Mouse (Mus musculus) kidney, postnatal 36 days (tissue): ENCODE data around the gene Gm49405.

Experiments
- DNase-seq, 2 experiments: peaks; one replicate each; pipeline ENCODE4 v3.0.0; 2021 to 2022; ENCODE audit warnings: mixed read lengths in 2 of 2

Gene Gm49405

GRCm38 (mm10) chr19:3988066-3988465 lies 12.4 kb upstream of the Gm49405 start:
- DNase-seq = peak in 1 of 2 experiments; percentile 64

DNA sequence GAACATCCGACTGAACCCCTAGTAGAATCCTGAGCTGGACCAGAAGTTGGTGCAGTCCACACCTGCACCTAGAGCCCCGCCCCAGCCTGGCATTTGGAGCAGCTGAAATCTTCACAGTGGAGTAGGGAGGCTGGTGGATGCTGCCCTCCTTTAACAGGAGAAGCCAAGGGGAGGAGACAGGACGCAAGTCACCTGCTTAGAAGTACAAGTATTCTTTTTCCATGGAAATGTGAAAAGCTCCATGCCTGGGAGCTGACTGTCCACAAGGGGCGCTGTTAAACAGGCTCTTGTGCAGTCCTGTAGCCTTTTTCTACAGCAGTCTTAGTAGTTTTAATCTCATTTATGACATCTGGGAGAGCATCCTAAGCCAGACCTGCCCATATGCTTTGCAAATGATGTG lies 11.7 kb upstream of the Gm49405 start:
- DNase-seq = peak in 1 of 2 experiments; percentile 48

DNA sequence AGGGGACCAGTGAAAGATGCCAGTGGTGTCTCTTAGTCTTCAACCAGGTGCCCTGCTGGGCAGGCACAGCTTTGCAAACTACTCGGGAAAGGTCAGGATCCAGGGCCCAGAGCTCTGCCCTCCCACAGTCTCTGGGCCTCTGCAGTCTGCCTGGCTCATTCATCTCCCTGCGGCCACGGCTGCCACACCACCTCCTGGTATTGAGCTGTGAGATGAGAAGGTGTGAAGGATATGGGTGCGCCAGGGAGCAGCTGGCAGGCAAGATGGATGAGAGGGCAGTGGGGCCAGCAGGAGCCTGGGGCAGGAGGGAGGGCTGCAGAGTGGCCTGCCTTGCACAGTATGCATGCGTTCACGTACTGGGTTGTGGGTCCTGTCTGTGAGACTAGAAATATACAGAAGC lies 9.6 kb upstream of the Gm49405 start:
- DNase-seq = no peak

DNA sequence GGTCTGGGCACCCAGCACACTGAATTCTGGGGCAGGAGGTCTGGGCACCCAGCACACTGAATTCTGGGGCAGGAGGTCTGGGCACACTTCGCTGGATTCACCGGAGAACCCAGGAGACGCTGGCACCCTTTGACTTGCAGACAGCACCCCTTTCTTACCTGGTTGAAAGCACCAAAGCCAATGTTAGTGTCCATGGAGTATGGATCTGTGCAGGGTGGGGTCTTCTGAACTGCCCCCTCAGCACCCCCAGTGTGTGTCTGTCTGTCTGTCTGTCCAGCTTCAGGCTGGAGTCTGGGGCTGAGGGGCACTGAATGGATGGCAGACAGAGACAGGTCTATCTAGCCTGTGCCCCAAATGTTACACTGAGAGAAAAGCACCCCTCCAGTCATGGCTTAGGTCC lies 8.9 kb upstream of the Gm49405 start:
- peak in 1 of 2 experiments; percentile 71 for DNase-seq

DNA sequence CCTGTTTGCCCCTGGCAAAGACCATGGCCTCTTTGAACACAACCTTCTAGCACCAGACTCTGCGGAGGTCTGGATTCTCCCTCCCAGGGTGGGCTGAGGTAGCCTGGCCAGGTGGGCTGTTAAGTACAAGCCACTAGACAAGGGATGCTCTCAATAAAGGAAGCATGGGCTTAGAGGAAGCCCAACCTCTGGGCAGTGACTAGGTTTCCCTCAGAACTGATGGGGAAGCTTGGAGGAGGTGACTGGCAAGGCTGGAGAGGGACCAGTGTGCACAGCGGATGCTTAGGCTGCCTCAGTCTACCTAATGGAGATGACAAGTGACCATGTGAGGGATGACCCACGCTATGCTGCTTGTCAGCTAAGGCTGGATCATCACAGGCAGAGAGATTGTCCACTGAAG lies 8.5 kb upstream of the Gm49405 start:
- DNase-seq = no peak

- DNase-seq = peak in 1 of 2 experiments; percentile 68
These were observed 8.0 kb upstream of the Gm49405 start, which contains the start of gene Tbx10 for GRCm38 (mm10) chr19:3992416-3992815. Gene Tbx10 (plus strand): TSS chr19:3992752.

DNA sequence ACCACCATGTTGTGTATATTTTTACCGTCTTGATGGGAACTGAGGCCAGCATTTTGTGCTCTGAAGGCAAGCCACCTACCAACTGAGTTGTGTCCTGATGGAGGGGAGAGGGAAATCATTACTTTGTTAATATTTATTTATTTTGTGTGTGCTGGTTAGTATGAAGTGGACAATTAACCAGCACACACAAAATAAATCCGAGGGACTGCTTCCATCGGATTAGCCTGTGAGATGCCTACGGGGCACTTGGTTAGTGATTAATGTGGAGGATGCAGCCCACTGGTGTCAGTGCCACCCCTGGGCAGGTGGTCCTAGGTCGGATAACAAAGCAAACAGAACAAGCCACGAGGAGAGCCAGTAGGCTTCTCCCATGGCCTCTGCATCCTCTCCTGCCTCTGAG lies 5.5 kb upstream of the Gm49405 start:
- no peak for DNase-seq

GRCm38 (mm10) chr19:3995505-3995904 lies 4.9 kb upstream of the Gm49405 start:
- DNase-seq = no peak

GRCm38 (mm10) chr19:3996106-3996505 lies 4.3 kb upstream of the Gm49405 start:
- DNase-seq = no peak

DNA sequence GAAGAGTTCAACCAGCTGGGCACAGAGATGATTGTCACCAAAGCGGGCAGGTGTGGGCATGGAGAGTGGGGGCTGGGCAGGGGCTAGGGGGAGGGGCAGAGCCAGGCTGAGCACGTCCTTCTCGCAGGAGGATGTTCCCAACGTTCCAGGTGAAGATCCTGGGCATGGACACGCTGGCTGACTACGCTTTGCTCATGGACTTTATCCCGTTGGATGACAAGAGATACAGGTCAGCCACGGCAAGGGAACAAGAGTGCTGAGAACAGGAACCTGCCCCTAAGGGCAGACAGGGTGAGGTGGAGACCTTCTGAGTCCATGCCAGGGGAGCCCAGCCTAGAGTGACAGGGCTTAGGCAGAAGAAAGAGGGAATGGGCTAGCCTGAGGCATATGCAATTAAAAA lies 3.7 kb upstream of the Gm49405 start:
- peak; percentile 59 to 66 for DNase-seq

DNA sequence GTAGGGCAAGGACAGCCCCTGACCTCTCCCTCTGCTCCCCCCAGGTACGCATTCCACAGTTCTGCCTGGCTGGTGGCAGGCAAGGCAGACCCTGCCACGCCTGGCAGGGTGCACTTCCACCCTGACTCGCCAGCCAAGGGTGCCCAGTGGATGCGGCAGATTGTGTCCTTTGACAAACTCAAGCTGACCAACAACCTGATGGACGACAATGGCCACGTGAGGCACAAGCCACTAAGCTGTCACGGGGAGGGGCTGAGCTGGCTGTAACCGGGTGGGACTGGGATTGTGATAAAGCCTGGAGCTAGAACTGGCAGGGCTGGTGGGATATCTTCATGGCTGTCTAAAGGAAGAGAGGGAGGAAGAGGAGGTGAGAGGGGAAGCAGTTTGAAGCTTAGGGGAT lies 3.2 kb upstream of the Gm49405 start:
- peak in 1 of 2 experiments; percentile 51 for DNase-seq

- no peak for DNase-seq
These were observed 2.1 kb upstream of the Gm49405 start for GRCm38 (mm10) chr19:3998335-3998734.

DNA sequence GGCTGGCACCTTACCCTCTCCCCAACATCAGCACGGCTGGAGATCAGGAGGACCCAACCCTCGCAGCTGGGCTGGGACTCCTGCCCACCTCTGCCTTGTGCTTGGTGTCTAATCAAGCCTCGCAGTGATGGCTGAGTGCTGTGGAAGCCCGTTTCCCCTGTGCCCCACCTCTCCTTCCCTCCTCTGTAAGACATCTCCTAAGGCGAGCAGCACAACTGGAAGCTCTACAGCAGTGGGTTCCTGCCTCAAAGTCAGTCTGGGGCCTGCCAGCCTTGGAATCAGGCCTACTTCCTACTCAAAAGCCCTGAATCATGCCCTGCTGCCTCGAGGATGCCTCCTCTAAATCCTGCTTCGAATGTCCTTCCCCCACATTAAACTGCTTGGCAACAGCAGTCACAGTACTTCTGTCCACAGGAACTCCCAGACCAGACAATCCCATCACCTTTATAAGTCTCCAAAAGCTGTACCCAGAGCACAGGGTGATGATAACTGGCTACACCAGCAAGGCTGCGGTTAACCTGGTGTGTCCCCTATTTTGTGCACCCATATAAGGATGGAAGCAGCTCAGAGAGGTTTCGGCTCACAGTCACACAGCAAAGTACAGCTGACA lies 1.2 kb upstream of the Gm49405 start:
- DNase-seq = no peak

GRCm38 (mm10) chr19:4000949-4001525 lies 611 bp downstream of the Gm49405 start:
- peak in 1 of 2 experiments; percentile 36 for DNase-seq

- DNase-seq = no peak
These were observed 1.3 kb downstream of the Gm49405 start for GRCm38 (mm10) chr19:4001752-4002151.

- DNase-seq = no peak
These were observed 2.7 kb downstream of the Gm49405 start, which contains the start of gene Doc2g for GRCm38 (mm10) chr19:4003112-4003511. Gene Doc2g (plus strand): TSS chr19:4003313.

GRCm38 (mm10) chr19:4003641-4004040 lies 3.2 kb downstream of the Gm49405 start:
- DNase-seq = no peak

- DNase-seq = no peak
These were observed 3.9 kb downstream of the Gm49405 start for GRCm38 (mm10) chr19:4004331-4004730.

- no peak for DNase-seq
These were observed 4.7 kb downstream of the Gm49405 start for GRCm38 (mm10) chr19:4005091-4005490.

GRCm38 (mm10) chr19:4005971-4006370 lies 5.5 kb downstream of the Gm49405 start:
- no peak for DNase-seq

- DNase-seq = no peak
These were observed 10.7 kb downstream of the Gm49405 start for GRCm38 (mm10) chr19:4011086-4011485.

GRCm38 (mm10) chr19:4012432-4013022 lies 12.1 kb downstream of the Gm49405 start, which contains the start of gene Ndufv1:
Gene Ndufv1 (minus strand): TSS chr19:4012806.
- peak; percentile 99 for DNase-seq

DNA sequence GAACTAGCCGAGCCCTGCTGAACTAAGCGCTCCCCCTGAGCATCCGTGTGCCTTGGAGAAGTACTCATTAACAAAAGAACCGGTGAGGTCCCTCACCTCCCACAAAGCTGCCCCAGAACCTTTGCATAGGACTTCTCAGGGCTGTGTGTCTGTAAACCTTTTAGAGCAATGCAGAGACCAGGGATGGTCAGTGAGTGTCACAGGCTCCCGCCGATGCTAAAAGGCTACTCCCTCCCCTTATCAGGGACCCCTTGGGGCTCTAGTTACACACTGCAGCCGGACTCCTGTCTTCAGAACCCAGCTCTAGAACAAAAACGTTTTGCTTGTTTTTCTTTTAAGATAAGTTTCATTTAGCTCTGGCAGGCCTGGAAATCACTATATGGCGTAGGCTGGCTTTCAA lies 12.6 kb downstream of the Gm49405 start:
- no peak for DNase-seq

DNA sequence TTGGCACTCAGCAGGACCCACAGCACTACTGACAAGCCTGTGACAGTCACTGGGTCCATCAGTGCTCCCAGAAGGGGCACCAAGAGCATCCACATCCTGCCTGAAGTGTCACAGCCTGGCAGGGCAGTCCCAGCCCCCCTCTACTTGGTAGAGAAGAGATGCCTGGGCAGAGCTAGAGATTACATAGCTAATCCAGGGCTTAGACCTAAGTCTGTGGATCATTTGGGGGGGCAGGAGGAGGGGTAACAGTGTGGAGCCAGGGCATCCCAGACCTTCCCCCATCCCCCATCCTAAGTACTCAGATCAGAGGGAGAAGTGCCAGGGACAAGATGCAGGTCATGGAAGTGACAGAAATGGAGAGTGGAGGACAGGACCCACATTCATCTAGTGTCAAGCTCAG lies 14.4 kb downstream of the Gm49405 start:
- DNase-seq = no peak
